Mouse (Mus musculus): ENCODE results near the gene Znrd1. TPM values are rescaled to one million over a fixed set of nuclear protein-coding genes. Genes with fewer than 3 reads are reported as not detected.

Gene Znrd1
- polyA plus RNA-seq (2015; fragmentation: Nextera tagmentation; extraction: Ambion mirVana): 45.3 and 49.1 TPM in 2 replicates

DNA sequence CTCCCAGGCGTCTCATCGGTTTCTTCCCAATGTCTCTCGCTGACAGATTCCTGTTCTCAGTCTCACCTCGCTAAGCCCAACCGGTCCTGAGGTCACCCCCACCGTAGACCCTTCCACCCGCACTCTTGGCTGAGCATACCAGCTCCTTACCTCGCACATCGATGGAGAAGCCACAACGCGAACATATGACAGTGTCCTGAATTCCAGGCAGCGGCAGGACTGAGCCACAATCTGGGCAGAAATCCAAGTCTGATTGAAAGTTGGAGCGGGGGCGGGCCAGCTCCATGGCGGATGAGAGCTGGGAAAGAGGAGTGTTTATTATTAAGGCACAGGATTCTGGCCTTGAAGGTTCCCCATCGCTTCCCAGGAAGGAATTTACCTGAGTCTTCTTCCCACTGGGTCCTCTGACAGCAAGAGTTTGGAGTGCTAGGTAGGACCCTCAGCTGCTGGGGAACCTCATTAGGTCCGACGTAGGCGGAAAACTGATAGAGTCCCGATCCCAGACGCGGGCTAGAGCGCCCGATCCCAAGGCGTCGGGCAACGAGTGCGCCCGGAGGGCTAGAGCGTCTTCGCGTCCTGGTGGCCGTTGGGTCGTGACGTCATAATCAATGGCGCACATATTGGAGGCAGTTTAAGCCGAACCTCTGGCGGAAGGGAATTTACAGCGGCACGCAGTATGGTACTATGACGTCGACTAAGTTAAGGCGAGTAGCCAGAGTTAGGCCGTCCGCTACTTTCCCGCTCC, at the start of gene Znrd1, which contains the start of gene Znrd1as:
Gene Znrd1, minus strand, starts transcription at position 561 of the 745 bp plus-strand sequence.
Gene Znrd1as, plus strand, starts transcription at position 594 of the 745 bp plus-strand sequence.

DNA sequence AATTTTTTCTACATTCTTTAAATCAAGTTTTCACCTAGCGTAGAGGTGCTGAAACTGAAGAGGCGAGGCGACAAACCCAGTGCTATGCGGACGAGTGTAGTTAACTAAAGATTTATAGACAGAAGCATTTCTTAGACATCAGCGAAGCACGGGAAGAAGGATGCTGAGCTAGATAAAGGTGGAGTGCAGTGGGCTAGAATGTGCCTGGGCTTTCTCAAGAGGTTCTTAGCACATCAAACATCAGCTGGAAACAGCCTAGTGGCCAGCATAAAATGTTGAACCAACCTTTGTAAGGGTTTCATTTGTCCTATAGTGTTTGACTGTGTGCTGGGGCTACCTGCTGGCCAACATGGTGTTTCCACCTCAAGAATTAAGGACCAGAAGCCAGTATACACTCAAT, 42.5 kb upstream of the Znrd1 start, which contains the start of gene Zfp57:
Gene Zfp57, plus strand, starts transcription at position 301 of the 400 bp plus-strand sequence.

DNA sequence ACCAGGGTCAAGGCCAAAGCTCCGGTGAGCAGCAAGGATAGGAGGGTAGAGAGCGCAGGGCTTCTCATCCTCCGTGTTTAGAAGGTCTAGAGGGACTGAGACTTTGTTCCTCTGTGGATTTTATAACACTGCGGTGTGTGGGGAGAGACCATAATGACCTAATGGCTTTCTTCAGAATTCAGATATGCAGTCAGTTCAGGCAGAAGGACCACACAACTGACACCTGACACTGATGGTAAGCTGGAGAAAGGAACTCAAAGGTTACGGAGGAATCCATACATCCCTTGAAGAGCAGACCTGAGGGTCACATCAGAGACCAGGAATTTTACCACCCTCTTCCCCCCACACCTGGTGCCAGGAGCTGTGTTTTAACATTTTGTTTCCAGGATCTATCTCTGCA, 31.1 kb upstream of the Znrd1 start, which contains the start of gene H2-M5:
Gene H2-M5, minus strand, starts transcription at position 101 of the 400 bp plus-strand sequence.

DNA sequence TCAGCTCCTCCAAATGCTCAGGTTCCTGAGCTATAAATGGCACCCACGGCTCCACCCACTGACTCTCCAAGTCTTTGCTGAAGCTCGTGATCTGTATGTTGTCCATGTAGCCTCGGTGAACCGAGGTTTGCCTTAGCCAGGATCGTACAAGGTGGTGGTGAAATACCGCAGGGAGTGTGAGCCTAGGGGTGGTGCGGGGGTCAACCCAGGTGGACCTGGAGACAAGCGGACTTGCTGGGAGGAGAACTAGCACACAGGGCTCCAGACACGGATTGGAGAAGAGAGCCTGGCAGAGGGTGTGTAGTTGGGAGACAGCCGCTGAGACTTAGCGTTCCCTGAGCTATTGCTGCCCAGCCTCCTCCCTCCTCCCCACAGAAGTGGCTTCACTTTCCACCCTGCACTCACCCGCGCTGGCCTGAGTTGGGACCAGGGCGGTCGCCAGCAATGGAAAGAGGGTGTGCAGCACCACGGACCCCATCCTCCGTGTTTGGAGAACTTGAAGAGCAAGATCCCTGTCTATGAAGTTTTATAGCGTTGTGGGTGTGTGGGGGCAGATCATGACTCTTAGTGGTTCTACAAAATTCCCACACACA, 23.0 kb upstream of the Znrd1 start, which contains the start of gene 2410137M14Rik:
Gene 2410137M14Rik, minus strand, starts transcription at position 17 of the 593 bp plus-strand sequence.

DNA sequence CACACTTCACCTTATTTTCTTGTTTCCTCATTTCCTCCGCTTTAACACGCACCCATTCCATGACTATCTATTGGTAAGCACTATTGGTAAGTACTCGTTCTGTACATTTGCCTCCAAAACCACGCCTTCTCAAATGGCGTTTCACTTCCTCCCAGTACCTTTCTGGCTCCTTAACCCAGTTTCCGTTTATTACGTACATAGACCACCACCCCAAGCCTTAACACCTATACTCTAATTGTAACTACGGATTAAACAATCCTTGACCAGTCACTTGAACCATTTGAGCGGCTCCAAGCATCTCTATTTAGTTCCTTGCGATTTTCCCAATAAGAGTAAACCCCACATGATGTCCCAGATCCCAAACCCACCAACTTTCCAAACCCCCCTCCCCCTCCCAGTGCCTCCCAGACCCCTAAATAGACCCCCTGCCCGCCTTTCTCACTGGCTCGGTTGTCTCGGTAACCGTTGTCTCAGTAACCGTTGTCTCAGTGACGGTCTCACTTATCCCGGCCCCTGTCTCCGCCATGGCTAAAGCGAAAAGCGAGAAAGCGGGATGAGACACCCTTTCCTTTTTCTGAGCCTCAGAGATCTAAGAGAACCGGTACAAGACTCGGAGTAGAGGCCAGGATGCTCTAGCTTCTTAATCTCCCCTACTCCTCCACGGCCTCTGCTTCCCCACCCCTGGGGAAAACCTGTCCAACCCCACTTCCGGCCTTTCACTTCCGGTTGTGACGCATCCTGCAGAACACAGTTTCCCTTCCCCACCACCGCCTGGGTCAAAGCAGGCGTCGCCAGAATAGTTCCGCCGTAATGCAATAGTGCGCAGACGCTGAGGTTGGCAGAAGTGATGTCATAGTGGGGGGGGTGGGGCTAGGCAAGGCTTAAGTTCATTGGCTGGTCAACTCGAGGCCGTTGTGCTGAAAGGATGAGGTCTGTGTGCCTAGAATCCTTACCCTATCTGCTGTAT, 7.1 kb downstream of the Znrd1 start, which contains the start of gene Ppp1r11:
Gene Ppp1r11, minus strand, starts transcription at position 761 of the 967 bp plus-strand sequence.

DNA sequence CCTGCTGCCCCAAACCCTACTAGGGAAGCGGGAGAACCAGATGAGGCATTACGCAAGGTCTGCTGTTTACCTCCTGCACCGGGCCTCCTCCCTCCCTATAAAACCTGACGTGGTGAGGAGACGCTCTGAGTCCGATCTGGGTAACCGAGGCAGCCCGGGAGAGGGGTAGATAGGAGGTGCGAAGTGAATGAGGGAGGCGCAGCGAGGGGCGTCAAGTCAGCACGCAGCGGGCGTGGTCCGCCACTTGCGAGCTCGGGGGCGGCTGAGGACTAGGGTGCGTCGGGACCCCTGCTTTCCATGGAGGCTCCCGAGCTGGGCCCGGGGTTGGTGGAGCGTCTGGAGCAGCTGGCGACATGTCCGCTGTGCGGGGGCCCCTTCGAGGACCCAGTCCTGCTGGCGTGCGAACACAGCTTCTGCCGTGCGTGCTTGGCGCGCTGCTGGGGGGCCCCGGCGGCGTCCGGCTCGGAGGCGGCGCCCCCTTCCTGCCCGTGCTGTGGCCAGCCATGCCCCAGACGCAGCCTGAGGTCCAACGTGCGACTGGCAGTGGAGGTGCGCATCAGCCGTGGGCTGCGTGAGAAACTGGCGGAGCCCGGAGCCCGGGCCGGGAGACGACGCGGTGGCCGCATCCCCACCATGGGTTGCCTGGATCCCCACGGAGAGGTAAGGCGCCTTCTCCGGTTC, 15.4 kb downstream of the Znrd1 start, which contains the start of gene Rnf39:
Gene Rnf39, plus strand, starts transcription at position 128 of the 681 bp plus-strand sequence.

Other genes starting within 250 kb of the Znrd1 start
- not detected in 2 replicates for gene H2-M10.5, start 185.6 kb downstream of the Znrd1 start, polyA plus RNA-seq (2015; fragmentation: Nextera tagmentation; extraction: Ambion mirVana)
- gene H2-M10.6, start 146.4 kb downstream of the Znrd1 start, polyA plus RNA-seq (2015; fragmentation: Nextera tagmentation; extraction: Ambion mirVana): not detected in 2 replicates
- 26.9 and 28.6 TPM in 2 replicates for gene Trim26, start 121.4 kb downstream of the Znrd1 start, polyA plus RNA-seq (2015; fragmentation: Nextera tagmentation; extraction: Ambion mirVana)
- 0.06 TPM in 1 of 2 replicates, not detected in the other for gene Trim15, start 91.3 kb downstream of the Znrd1 start, polyA plus RNA-seq (2015; fragmentation: Nextera tagmentation; extraction: Ambion mirVana)
- gene Trim10, start 89.0 kb downstream of the Znrd1 start, polyA plus RNA-seq (2015; fragmentation: Nextera tagmentation; extraction: Ambion mirVana): 0.52 and 1.4 TPM in 2 replicates
- gene Trim40, start 68.4 kb downstream of the Znrd1 start, polyA plus RNA-seq (2015; fragmentation: Nextera tagmentation; extraction: Ambion mirVana): not detected in 2 replicates
- not detected in 2 replicates for gene Trim31, start 60.4 kb downstream of the Znrd1 start, polyA plus RNA-seq (2015; fragmentation: Nextera tagmentation; extraction: Ambion mirVana)
- 5.2 and 7.4 TPM in 2 replicates for gene Rnf39, start 15.6 kb downstream of the Znrd1 start, polyA plus RNA-seq (2015; fragmentation: Nextera tagmentation; extraction: Ambion mirVana)
- 103 and 106 TPM in 2 replicates for gene Ppp1r11, start 6.8 kb downstream of the Znrd1 start, polyA plus RNA-seq (2015; fragmentation: Nextera tagmentation; extraction: Ambion mirVana)
- 4.8 and 5.9 TPM in 2 replicates for gene Znrd1as, start within 50 bp of the Znrd1 start, polyA plus RNA-seq (2015; fragmentation: Nextera tagmentation; extraction: Ambion mirVana)
- gene 2410137M14Rik, start 22.7 kb upstream of the Znrd1 start, polyA plus RNA-seq (2015; fragmentation: Nextera tagmentation; extraction: Ambion mirVana): 0.25 TPM in 1 of 2 replicates, not detected in the other
- gene H2-M5, start 31.0 kb upstream of the Znrd1 start, polyA plus RNA-seq (2015; fragmentation: Nextera tagmentation; extraction: Ambion mirVana): 0.34 and 0.47 TPM in 2 replicates
- 22.6 and 30.9 TPM in 2 replicates for gene Zfp57, start 42.6 kb upstream of the Znrd1 start, polyA plus RNA-seq (2015; fragmentation: Nextera tagmentation; extraction: Ambion mirVana)
- not detected in 2 replicates for gene Mog, start 64.8 kb upstream of the Znrd1 start, polyA plus RNA-seq (2015; fragmentation: Nextera tagmentation; extraction: Ambion mirVana)
- gene Gabbr1, start 87.4 kb upstream of the Znrd1 start, polyA plus RNA-seq (2015; fragmentation: Nextera tagmentation; extraction: Ambion mirVana): 9.2 and 9.7 TPM in 2 replicates
- gene Olfr90, start 129.9 kb upstream of the Znrd1 start, polyA plus RNA-seq (2015; fragmentation: Nextera tagmentation; extraction: Ambion mirVana): not detected in 2 replicates
- gene Olfr91, start 139.7 kb upstream of the Znrd1 start, polyA plus RNA-seq (2015; fragmentation: Nextera tagmentation; extraction: Ambion mirVana): not detected in 2 replicates
- gene Olfr92, start 161.5 kb upstream of the Znrd1 start, polyA plus RNA-seq (2015; fragmentation: Nextera tagmentation; extraction: Ambion mirVana): not detected in 2 replicates
- not detected in 2 replicates for gene Olfr93, start 202.9 kb upstream of the Znrd1 start, polyA plus RNA-seq (2015; fragmentation: Nextera tagmentation; extraction: Ambion mirVana)
- 0.13 TPM in 1 of 2 replicates, not detected in the other for gene Ubd, start 235.3 kb upstream of the Znrd1 start, polyA plus RNA-seq (2015; fragmentation: Nextera tagmentation; extraction: Ambion mirVana)
- gene Olfr94, start 242.4 kb upstream of the Znrd1 start, polyA plus RNA-seq (2015; fragmentation: Nextera tagmentation; extraction: Ambion mirVana): 0.18 and 0.19 TPM in 2 replicates

Measured in urinary bladder, postnatal 0 days (tissue).